Mouse (Mus musculus) CH12.LX (cell line): ENCODE measurements at regions not wholly inside any gene's neighbourhood (a gene's known extent, or its start where the extent isn't known, plus 50 kb on each side); places are given as distances from the start of the nearest gene placed in this dataset.

Experiments
- DNase-seq: peaks from one replicate; pipeline ENCODE4 v3.0.0-alpha.2; 2013; ENCODE audit errors: extremely low read depth
- H3K27ac ChIP-seq: 2 replicates; pipeline ENCODE4 v1.5.1; 2012; ENCODE audit warnings: low read depth, mild to moderate bottlenecking, control low read depth, moderate library complexity; ENCODE audit not compliant: insufficient read depth
- H3K27me3 ChIP-seq: replicated peaks from 2 replicates; pipeline ENCODE3; 2012; ENCODE audit warnings: inconsistent platforms
- H3K36me3 ChIP-seq, 2 experiments: replicated peaks in 1 of 2; 2 replicates each; pipeline versions ENCODE3 to v1.6.1; 2012; ENCODE audit warnings: inconsistent platforms in 1 of 2, low read length in 1 of 2, mild to moderate bottlenecking in 1 of 2, mixed read lengths in 1 of 2, moderate library complexity in 1 of 2; ENCODE audit not compliant: control insufficient read depth in 1 of 2, insufficient read depth in 1 of 2
- H3K4me1 ChIP-seq, 2 experiments: 2 replicates each; pipeline ENCODE4 v1.6.1; 2012; ENCODE audit warnings: inconsistent platforms in 1 of 2, moderate library complexity in 1 of 2; ENCODE audit not compliant: insufficient read depth in 2 of 2, control insufficient read depth in 1 of 2
- H3K4me2 ChIP-seq: 2 replicates; pipeline ENCODE4 v1.6.1; 2012; ENCODE audit warnings: low read depth, mild to moderate bottlenecking, control low read depth; ENCODE audit not compliant: poor library complexity, insufficient read depth, severe bottlenecking
- H3K4me3 ChIP-seq, 3 experiments: fragments of 150-350 bp in 1 of 3; sonication (generic) in 1 of 3; replicated peaks in 1 of 3; 2 replicates each; pipeline versions ENCODE3 to v1.5.1; 2011 to 2012; ENCODE audit warnings: low read depth in 2 of 3, low read length in 2 of 3, mild to moderate bottlenecking in 2 of 3, moderate library complexity in 2 of 3, control low read depth in 1 of 3, improper control_type of control experiment in 1 of 3, inconsistent platforms in 1 of 3, mixed read lengths in 1 of 3; ENCODE audit not compliant: poor library complexity in 1 of 3
- H3K79me2 ChIP-seq: replicated peaks from 2 replicates; pipeline ENCODE4 v1.6.1; 2012; ENCODE audit warnings: mild to moderate bottlenecking, moderate library complexity; ENCODE audit not compliant: control insufficient read depth, poor library complexity, insufficient read depth, severe bottlenecking; ENCODE audit errors: extremely low read depth
- H3K9ac ChIP-seq: 2 replicates; pipeline ENCODE4 v1.6.1; 2012; ENCODE audit warnings: low read depth, mild to moderate bottlenecking, control low read depth, moderate library complexity; ENCODE audit not compliant: insufficient read depth
- H3K9me3 ChIP-seq: replicated peaks from 2 replicates; pipeline ENCODE3; 2012; ENCODE audit warnings: low read length, inconsistent platforms, mixed read lengths
- BHLHE40 ChIP-seq: IDR thresholded peaks from 2 replicates; pipeline ENCODE4 v1.6.1; 2011; ENCODE audit warnings: mild to moderate bottlenecking, low read depth, low read length, improper control_type of control experiment
- EP300 ChIP-seq: IDR thresholded peaks from 2 replicates; pipeline ENCODE4 v1.6.1; 2011; ENCODE audit warnings: low read length, improper control_type of control experiment
- HCFC1 ChIP-seq: IDR thresholded peaks from 2 replicates; pipeline ENCODE4 v1.6.1; 2012; ENCODE audit warnings: low read depth, mild to moderate bottlenecking, inconsistent platforms, low read length, improper control_type of control experiment
- IRF4 ChIP-seq: IDR thresholded peaks from 2 replicates; pipeline ENCODE4 v1.6.1; 2014; ENCODE audit warnings: low read depth, mild to moderate bottlenecking, inconsistent platforms, low read length, improper control_type of control experiment
- JUN ChIP-seq: IDR thresholded peaks from 2 replicates; pipeline ENCODE4 v1.6.1; 2011; ENCODE audit warnings: low read depth, mild to moderate bottlenecking, low read length, improper control_type of control experiment, moderate library complexity; ENCODE audit not compliant: insufficient read depth
- KAT2A ChIP-seq: IDR thresholded peaks from 2 replicates; pipeline ENCODE4 v1.6.1; 2012; ENCODE audit warnings: low read length, improper control_type of control experiment, inconsistent platforms; ENCODE audit not compliant: insufficient replicate concordance
- MAFK ChIP-seq: IDR thresholded peaks from 2 replicates; pipeline ENCODE4 v1.6.1; 2011; ENCODE audit warnings: low read length, improper control_type of control experiment; ENCODE audit not compliant: insufficient replicate concordance
- MAX ChIP-seq: IDR thresholded peaks from 2 replicates; pipeline ENCODE4 v1.6.1; 2011; ENCODE audit warnings: low read length, improper control_type of control experiment
- MAZ ChIP-seq: IDR thresholded peaks from 2 replicates; pipeline ENCODE4 v1.6.1; 2012; ENCODE audit warnings: low read depth, mild to moderate bottlenecking, inconsistent platforms, low read length, improper control_type of control experiment, moderate library complexity
- MXI1 ChIP-seq: IDR thresholded peaks from 2 replicates; pipeline ENCODE4 v1.6.1; 2011; ENCODE audit warnings: mild to moderate bottlenecking, low read depth, low read length, improper control_type of control experiment
- NELFE ChIP-seq: IDR thresholded peaks from 2 replicates; pipeline ENCODE4 v1.6.1; 2011; ENCODE audit warnings: low read depth, low read length, improper control_type of control experiment
- POLR2AphosphoS2 ChIP-seq: IDR thresholded peaks from 2 replicates; pipeline ENCODE4 v1.6.1; 2011; ENCODE audit warnings: low read depth, low read length, improper control_type of control experiment
- SIN3A ChIP-seq: IDR thresholded peaks from 2 replicates; pipeline ENCODE4 v1.6.1; 2012; ENCODE audit warnings: low read length, improper control_type of control experiment, inconsistent platforms
- SMC3 ChIP-seq: IDR thresholded peaks from 2 replicates; pipeline ENCODE4 v1.6.1; 2011; ENCODE audit warnings: low read depth, low read length, improper control_type of control experiment
- TCF12 ChIP-seq: IDR thresholded peaks from 2 replicates; pipeline ENCODE4 v1.6.1; 2014; ENCODE audit warnings: low read depth, mild to moderate bottlenecking, inconsistent platforms, low read length, improper control_type of control experiment
- USF1 ChIP-seq: IDR thresholded peaks from 2 replicates; pipeline ENCODE4 v1.6.1; 2014; ENCODE audit warnings: low read depth, mild to moderate bottlenecking, inconsistent platforms, low read length, improper control_type of control experiment
- ZMIZ1 ChIP-seq: IDR thresholded peaks from 2 replicates; pipeline ENCODE4 v1.6.1; 2012; ENCODE audit warnings: low read depth, mild to moderate bottlenecking, inconsistent platforms, low read length, improper control_type of control experiment
- ZNF384 ChIP-seq: IDR thresholded peaks from 2 replicates; pipeline ENCODE4 v1.6.1; 2012; ENCODE audit warnings: low read depth, low read length, improper control_type of control experiment, inconsistent platforms
- dilution Hi-C: fragments of 300-500 bp; cut with MboI; formaldehyde crosslinking; loops from 2 replicates; pipeline ENCODE4 v1.14.3; 2020; ENCODE audit warnings: low sequenced_read_pairs; ENCODE audit not compliant: extremely low pct_unique_long_range_greater_than_20kb, extremely low pct_ligation_motif_present
- in situ Hi-C: fragments of 300-500 bp; cut with MboI; formaldehyde crosslinking; loops from 3 replicates; pipeline ENCODE4 v1.14.3; 2019; ENCODE audit warnings: low sequenced_read_pairs, low pct_ligation_motif_present, low pct_unique_long_range_greater_than_20kb, mixed read lengths

DNA sequence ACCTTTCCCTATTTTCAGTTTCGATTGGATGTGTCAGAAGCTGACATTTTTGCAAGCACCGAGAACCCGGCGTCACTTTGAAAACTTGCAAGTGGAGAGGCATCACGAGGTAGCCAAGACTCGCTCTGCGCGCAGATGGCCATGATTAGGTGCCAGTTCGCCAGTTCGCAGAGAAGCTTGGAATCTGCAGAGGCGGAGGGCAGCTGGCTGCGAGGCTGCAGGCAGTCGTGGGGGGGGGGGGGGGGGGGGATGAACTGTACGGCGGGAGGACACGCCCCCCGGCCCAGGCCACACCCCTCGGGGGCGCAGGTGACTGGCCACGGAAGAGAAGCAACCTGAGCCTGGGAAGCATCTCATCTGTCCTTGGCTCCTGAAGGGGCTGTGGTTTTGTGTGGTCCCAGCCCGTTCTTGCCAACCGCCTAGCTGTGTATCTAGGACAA is 74.6 kb upstream of the Vrk1 start:
- Histone ChIP-seq H3K27ac (no peak overlapping the region), H3K4me2 (no peak overlapping the region), H3K36me3 (no peaks in the 10 kb centered on the region), H3K9me3 (no peaks in the 10 kb centered on the region)
- DNase-seq, result no peak
- dilution Hi-C loops, result no loop called here
- in situ Hi-C loops, result no loop called here
- TF ChIP-seq JUN, result no peak
- TF ChIP-seq HCFC1, result no peak
- TF ChIP-seq MAZ, result no peak
- TF ChIP-seq, all 38 proteins: peak for 0
- H3K27me3 ChIP-seq, result no peaks in the 10 kb centered on the region
- H3K4me3 ChIP-seq, result no peak overlapping the region
- H3K9ac ChIP-seq, result no peak overlapping the region
- peaks cover 2 to 20% of the 10 kb centered on the region in 2 experiments; a peak in 2 of 4 replicates for H3K4me1 ChIP-seq
- H3K79me2 ChIP-seq, result no peaks in the 10 kb centered on the region

DNA sequence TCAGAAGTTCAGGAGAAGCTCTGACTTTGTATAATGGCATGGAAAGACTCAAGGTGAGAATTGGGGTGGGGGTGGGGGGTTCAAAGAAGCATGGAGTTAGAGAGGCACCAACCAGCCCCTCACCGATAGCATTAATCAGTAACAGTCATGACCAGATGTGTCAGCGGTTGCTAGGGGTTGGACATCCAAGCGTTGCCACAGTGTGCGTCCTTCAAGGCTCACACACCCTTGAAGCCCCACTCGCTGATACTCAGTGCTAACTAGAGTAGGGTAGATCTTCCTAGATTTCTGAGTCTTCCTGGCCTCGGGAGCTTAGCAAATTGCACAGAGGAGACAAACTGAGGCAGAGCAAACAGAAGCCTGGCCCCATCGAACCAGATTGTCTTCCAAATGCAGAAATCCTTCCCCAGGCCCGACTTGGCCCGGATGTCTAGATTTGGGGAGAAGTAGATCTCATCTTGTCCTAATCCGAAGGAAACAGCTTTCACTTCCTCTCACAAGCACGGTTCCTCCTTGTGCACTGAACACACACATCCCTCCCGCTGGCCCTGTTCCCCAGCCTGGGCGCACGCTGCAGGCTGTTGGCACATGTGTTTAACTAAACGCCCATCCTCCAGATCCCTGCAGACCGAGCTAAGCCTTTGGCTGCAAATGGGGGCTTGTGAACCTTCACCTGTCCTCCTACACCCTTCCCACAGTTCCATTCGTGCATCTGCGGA is 73.1 kb upstream of the Vrk1 start:
- Histone ChIP-seq H3K27me3 (no peaks in the 10 kb centered on the region), H3K4me3 (no peak overlapping the region), H3K4me1 (peaks cover 2 to 34% of the 10 kb centered on the region in 2 experiments; a peak in 3 of 4 replicates), H3K4me2 (no peak overlapping the region), H3K27ac (no peak overlapping the region), H3K79me2 (no peaks in the 10 kb centered on the region), H3K9ac (no peak overlapping the region), H3K36me3 (no peaks in the 10 kb centered on the region), H3K9me3 (no peaks in the 10 kb centered on the region)
- in situ Hi-C loops, result no loop called here
- no peak for TF ChIP-seq POLR2AphosphoS2
- DNase-seq, result no peak
- dilution Hi-C loops, result no loop called here

DNA sequence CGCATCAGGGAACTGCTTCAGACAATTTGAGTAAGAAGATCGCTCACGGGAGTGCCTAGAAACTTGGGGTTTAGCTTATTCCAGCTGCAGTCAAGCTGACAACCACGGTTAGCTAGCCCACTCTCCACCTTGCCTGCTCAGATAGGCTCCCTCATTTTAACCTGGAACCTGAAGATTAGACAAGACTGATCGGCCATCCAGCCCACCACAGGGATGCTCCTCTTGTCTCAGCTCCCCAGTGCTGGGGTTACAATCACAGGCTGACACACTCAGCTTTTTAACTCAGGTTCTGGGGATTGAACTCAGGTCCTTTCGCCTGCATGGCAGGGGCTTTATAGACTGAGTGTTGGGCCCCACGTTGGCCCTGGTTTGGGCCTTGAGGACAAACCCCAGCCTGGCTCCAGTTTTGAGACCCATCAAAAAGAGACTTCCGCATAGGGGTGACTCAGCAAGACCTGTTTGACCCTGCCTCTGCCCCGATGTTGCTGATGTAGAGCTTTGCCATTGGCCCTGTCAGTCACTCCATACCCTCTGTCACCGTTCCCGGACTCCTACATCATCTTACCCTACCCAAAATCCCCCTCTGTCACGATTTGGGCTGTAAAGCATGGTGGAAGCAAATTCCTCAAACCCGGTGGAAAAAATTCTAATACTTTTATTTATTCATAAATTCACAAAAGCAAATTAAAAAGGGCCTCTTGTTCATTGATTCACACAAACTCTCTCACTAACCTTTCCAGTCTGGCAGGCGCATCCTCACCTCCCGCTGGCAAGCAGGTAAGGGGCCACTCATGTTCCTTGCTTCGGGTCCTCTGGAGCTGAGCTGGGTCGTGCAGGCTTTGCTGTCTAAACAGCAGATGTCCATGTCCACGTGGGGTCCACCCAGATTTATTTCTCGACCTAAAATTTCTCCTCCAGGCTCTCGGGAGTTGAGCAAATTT is 67.6 kb upstream of the Vrk1 start:
- Histone ChIP-seq H3K27me3 (no peaks in the 10 kb centered on the region), H3K27ac (no peak overlapping the region), H3K9me3 (no peaks in the 10 kb centered on the region), H3K9ac (no peak overlapping the region), H3K79me2 (no peaks in the 10 kb centered on the region), H3K36me3 (no peaks in the 10 kb centered on the region), H3K4me3 (no peak overlapping the region), H3K4me1 (peaks cover 0 to 22% of the 10 kb centered on the region in 2 experiments; a peak in 3 of 4 replicates), H3K4me2 (no peak overlapping the region)
- no peak for DNase-seq
- in situ Hi-C loops, result no loop called here
- dilution Hi-C loops, result no loop called here
- TF ChIP-seq SMC3 (no peak), EP300 (no peak), ZNF384 (no peak), SIN3A (no peak), IRF4 (no peak), HCFC1 (no peak), TCF12 (no peak), MAFK (no peak), USF1 (no peak), BHLHE40 (no peak), MAX (no peak), NELFE (no peak), MXI1 (no peak), KAT2A (no peak), ZMIZ1 (no peak), POLR2AphosphoS2 (no peak)
